Mouse (Mus musculus) heart, adult 2 months (tissue): ENCODE results near the gene Polk.

Experiments
- CTCF ChIP-seq: fragments of 200-600 bp; IDR thresholded peaks from 2 replicates; pipeline ENCODE4 v1.8.1; 2022; ENCODE audit warnings: antibody characterized with exemption, mild to moderate bottlenecking, moderate library complexity
- POLR2A ChIP-seq: fragments of 200-500 bp; IDR thresholded peaks from 2 replicates; pipeline ENCODE4 v1.6.1; 2011; ENCODE audit warnings: mild to moderate bottlenecking, low read depth, low read length, control low read depth; ENCODE audit not compliant: insufficient read depth

GRCm38 (mm10) chr13:96451386-96452140, 90.8 kb downstream of the Polk start:
- TF ChIP-seq CTCF (no peak), POLR2A (no peak)
